Mouse (Mus musculus) kidney, embryonic 15.5 days (tissue): Measurements from ENCODE around the gene Chrnb2. TPM values are rescaled to one million over a fixed set of nuclear protein-coding genes. Genes with fewer than 3 reads are reported as not detected.

Experiments used
- ATAC-seq: fragments of 200-750 bp; cut with Nextera tagmentation; replicated peaks from 2 replicates; pipeline ENCODE4 v1.8.0; 2017; ENCODE audit warnings: moderate TSS enrichment; ENCODE audit not compliant: low FRiP score
- H3K27ac ChIP-seq: fragments of 300-500 bp; sonication (generic); 2 replicates; pipeline ENCODE4 v1.5.1; 2015; ENCODE audit warnings: mild to moderate bottlenecking, inconsistent platforms
- H3K27me3 ChIP-seq: fragments of 300-500 bp; sonication (generic); 2 replicates; pipeline ENCODE4 v1.6.1; 2015; ENCODE audit warnings: inconsistent platforms
- H3K36me3 ChIP-seq: fragments of 300-500 bp; sonication (generic); 2 replicates; pipeline ENCODE4 v1.6.1; 2015; ENCODE audit warnings: inconsistent platforms
- H3K4me1 ChIP-seq: fragments of 300-500 bp; sonication (generic); 2 replicates; pipeline ENCODE4 v1.6.1; 2015; ENCODE audit warnings: inconsistent platforms
- H3K4me2 ChIP-seq: fragments of 300-500 bp; sonication (generic); 2 replicates; pipeline ENCODE4 v1.6.1; 2015; ENCODE audit warnings: moderate library complexity, mild to moderate bottlenecking, inconsistent platforms
- H3K4me3 ChIP-seq: fragments of 300-500 bp; sonication (generic); replicated peaks from 2 replicates; pipeline ENCODE4 v1.5.1; 2015; ENCODE audit warnings: mild to moderate bottlenecking, inconsistent platforms
- H3K9ac ChIP-seq: fragments of 300-500 bp; sonication (generic); 2 replicates; pipeline ENCODE4 v1.6.1; 2015; ENCODE audit warnings: mild to moderate bottlenecking, inconsistent platforms
- H3K9me3 ChIP-seq: fragments of 300-500 bp; sonication (generic); replicated peaks from 2 replicates; pipeline ENCODE4 v1.6.1; 2016; ENCODE audit warnings: inconsistent platforms
- WGBS: fragments of 180-500 bp; shearing (Covaris S2); methylation state at CpG from one replicate; pipeline ENCODE4 v1.1.7; 2015; ENCODE audit warnings: mixed read lengths; 5-methylcytosine and 5-hydroxymethylcytosine counted together
- polyA plus RNA-seq: library from polyadenylated mRNA; unstranded; fragments of >200 nt; fragmentation: Nextera tagmentation; extraction: Ambion mirVana; gene quantifications from 2 replicates; pipeline ENCODE4 v1.2.1, GENCODE M21; 2015

Gene Chrnb2
- 0.57 and 0.75 TPM in 2 replicates for polyA plus RNA-seq

- Histone ChIP-seq H3K9ac (no peak within 1 kb of the TSS), H3K36me3 (no peaks in the 10 kb centered on the region), H3K4me3 (peak within 1 kb of the TSS; percentile 29), H3K27me3 (peaks cover 7% of the 10 kb centered on the region; the same call in 1 of the 2 replicates), H3K9me3 (no peaks in the 10 kb centered on the region), H3K4me1 (peaks cover 10% of the 10 kb centered on the region), H3K4me2 (peak within 1 kb of the TSS; percentile 60), H3K27ac (no peak within 1 kb of the TSS)
- under 1% methylated on average over 36 of the region's 36 CpGs for WGBS
- ATAC-seq, result peak; percentile 92
Measured at GRCm38 (mm10) chr3:89764119-89764724, at the start of gene Chrnb2. Chrnb2 (minus strand) TSS chr3:89764632.

GRCm38 (mm10) chr3:89814051-89814450, 49.6 kb upstream of the Chrnb2 start:
- Histone ChIP-seq H3K9ac (no peak overlapping the region), H3K4me3 (no peak overlapping the region), H3K4me2 (no peak overlapping the region), H3K27ac (no peak overlapping the region), H3K4me1 (no peaks in the 10 kb centered on the region), H3K9me3 (no peaks in the 10 kb centered on the region), H3K36me3 (no peaks in the 10 kb centered on the region), H3K27me3 (no peaks in the 10 kb centered on the region)
- WGBS, result 75% methylated on average over 7 of the region's 7 CpGs
- no peak for ATAC-seq

DNA sequence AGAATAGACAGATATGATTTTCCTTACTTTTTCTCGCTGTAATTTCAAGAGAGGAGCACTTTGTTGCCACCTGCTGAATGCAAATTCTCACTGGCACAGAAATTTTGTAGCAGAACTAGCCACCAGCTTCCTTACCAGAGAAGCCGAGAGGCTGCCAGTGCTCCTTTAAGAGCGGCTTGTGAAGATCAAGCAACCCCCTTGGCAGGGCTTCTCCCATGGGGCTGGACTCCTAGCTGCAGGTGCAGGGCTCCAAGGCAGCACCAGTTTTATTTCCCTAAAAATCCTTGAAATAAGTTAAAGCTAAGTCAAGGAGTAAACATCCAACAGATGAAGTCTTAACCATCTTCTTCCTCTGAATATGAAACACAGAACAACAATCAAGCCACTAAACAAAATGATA, 47.7 kb upstream of the Chrnb2 start:
- H3K27ac ChIP-seq, result no peak overlapping the region
- no peaks in the 10 kb centered on the region for H3K36me3 ChIP-seq
- H3K4me2 ChIP-seq, result no peak overlapping the region
- no peaks in the 10 kb centered on the region for H3K9me3 ChIP-seq
- H3K27me3 ChIP-seq, result no peaks in the 10 kb centered on the region
- no peak overlapping the region for H3K9ac ChIP-seq
- no peak for ATAC-seq
- 73% methylated on average over 3 of the region's 3 CpGs for WGBS
- H3K4me1 ChIP-seq, result no peaks in the 10 kb centered on the region
- H3K4me3 ChIP-seq, result no peak overlapping the region

DNA sequence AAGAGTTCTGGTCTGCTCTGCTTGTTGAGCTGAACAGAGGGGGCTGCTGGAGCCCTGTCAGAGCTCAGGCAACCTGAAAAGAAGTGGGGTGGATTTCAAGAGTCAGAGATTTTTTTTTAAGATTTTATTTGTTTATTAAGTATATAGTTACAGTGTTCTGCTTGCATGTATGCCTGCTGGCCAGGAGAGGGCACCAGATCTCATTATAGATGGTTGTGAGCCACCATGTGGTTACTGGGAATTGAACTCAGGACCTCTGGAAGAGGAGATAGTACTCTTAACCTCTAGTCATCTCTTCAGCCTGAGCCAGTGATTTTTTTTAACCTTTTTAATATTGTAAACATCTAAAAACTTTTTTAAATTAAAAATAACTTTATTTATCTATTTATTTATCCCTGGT, 46.4 kb upstream of the Chrnb2 start:
- H3K9ac ChIP-seq, result no peak overlapping the region

DNA sequence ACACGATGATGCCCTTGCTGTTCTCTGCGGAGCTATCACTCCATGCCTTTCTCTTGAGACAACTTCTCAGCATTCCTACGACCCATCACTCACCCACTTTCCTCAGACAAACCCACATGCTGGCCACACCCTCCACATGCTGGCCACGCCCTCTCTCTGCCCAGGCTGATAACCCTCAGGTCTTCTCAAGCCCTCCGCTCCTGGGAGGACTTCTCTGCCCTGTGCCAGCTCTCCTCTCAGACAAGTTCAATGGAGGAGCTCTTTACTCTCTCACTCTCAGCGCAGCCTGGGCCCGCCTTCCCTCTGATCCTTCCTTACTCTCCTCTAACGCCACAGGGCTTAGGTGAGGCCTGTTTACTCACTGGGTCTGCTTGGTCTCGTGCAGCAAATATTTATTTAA, 44.2 kb upstream of the Chrnb2 start:
- Histone ChIP-seq H3K36me3 (no peaks in the 10 kb centered on the region), H3K4me1 (no peaks in the 10 kb centered on the region), H3K9me3 (no peaks in the 10 kb centered on the region), H3K27ac (no peak overlapping the region), H3K27me3 (no peaks in the 10 kb centered on the region), H3K4me2 (no peak overlapping the region), H3K9ac (no peak overlapping the region), H3K4me3 (no peak overlapping the region)
- 50% methylated on average over 9 of the region's 9 CpGs for WGBS
- ATAC-seq, result no peak

More for the DNA sequence above, 46.4 kb upstream of the Chrnb2 start:
- Histone ChIP-seq H3K9me3 (no peaks in the 10 kb centered on the region), H3K27me3 (no peaks in the 10 kb centered on the region), H3K4me3 (no peak overlapping the region), H3K36me3 (no peaks in the 10 kb centered on the region), H3K4me2 (no peak overlapping the region), H3K4me1 (no peaks in the 10 kb centered on the region), H3K27ac (no peak overlapping the region)
- ATAC-seq, result no peak

DNA sequence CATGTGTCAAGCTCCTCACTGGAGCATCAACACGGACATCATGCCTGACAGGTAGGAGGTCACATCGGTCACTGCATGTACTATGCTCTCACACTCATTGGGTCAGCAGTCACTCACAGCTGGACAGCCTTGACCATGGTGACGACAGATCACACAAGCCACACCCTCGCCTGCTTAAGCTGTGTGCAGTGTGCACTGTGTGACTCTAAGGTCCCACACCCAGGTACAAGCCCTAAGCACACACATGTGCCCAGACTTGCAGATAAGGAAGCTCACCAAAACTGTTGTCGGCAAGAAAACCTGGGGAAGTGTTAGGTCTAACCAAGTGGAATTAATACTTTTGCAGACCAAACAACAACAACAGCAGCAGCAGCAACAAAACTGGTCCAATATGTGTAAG, 43.4 kb upstream of the Chrnb2 start:
- H3K27ac ChIP-seq, result no peak overlapping the region
- H3K4me3 ChIP-seq, result no peak overlapping the region
- WGBS, result 76% methylated on average over 5 of the region's 5 CpGs
- 0 out of 2 replicates have a peak, but pooled peaks have one; percentile 36 for ATAC-seq
- H3K9ac ChIP-seq, result no peak overlapping the region
- H3K4me1 ChIP-seq, result no peaks in the 10 kb centered on the region
- H3K36me3 ChIP-seq, result no peaks in the 10 kb centered on the region
- no peaks in the 10 kb centered on the region for H3K9me3 ChIP-seq
- H3K4me2 ChIP-seq, result no peak overlapping the region
- no peaks in the 10 kb centered on the region for H3K27me3 ChIP-seq

DNA sequence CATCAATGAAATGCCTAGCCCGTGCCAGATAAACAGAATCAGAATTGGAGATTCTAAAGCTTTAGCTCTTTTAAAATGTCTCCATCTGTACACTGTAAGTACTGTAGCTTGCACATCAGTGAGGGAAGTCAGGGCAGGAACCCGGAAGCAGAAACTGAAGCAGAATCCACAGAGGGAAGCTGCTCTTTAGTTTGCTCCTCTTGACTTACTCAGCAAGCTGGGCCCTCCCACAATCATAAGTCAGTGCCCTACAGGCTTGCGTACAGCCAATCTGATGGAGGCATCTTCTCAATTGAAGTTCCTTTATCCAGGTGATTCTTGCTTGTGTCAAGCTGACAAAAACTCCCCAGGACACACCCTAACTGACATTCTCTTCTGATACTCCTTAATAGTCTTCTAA, 42.7 kb upstream of the Chrnb2 start:
- Histone ChIP-seq H3K27ac (no peak overlapping the region), H3K4me1 (no peaks in the 10 kb centered on the region), H3K4me3 (no peak overlapping the region), H3K4me2 (no peak overlapping the region), H3K9ac (no peak overlapping the region), H3K27me3 (no peaks in the 10 kb centered on the region), H3K36me3 (no peaks in the 10 kb centered on the region), H3K9me3 (no peaks in the 10 kb centered on the region)
- ATAC-seq, result no peak
- 93% methylated on average over 3 of the region's 3 CpGs for WGBS

- H3K4me1 ChIP-seq, result no peaks in the 10 kb centered on the region
- no peaks in the 10 kb centered on the region for H3K27me3 ChIP-seq
- no peaks in the 10 kb centered on the region for H3K9me3 ChIP-seq
- ATAC-seq, result no peak
- H3K27ac ChIP-seq, result no peak overlapping the region
- H3K36me3 ChIP-seq, result no peaks in the 10 kb centered on the region
- no peak overlapping the region for H3K4me3 ChIP-seq
- no peak overlapping the region for H3K4me2 ChIP-seq
- whole genome bisulfite sequencing, result 86% methylated on average over 2 of the region's 2 CpGs
- no peak overlapping the region for H3K9ac ChIP-seq
Measured at GRCm38 (mm10) chr3:89806751-89807150, 42.3 kb upstream of the Chrnb2 start.

DNA sequence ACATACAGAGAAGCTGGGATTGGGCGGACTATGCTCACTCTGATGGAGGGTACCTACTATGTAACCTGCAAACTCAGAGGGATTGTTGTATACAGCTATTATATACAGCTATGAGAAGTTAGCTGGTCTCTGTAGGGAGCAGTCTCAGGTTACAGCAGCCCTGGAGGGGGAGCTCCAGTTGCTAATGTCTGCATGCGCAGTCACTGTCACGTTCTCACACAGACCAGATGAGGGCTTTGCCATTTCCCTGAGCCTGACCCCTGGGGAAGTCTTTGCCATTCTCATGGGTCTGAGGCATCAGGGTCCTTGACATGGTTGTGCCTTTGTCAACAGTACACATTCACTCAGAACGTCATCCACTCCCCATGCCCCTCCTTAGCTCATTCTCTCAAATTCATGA, 40.7 kb upstream of the Chrnb2 start:
- no peak overlapping the region for H3K4me2 ChIP-seq
- H3K4me3 ChIP-seq, result no peak overlapping the region
- no peaks in the 10 kb centered on the region for H3K9me3 ChIP-seq
- no peaks in the 10 kb centered on the region for H3K4me1 ChIP-seq
- ATAC-seq, result no peak
- H3K27ac ChIP-seq, result no peak overlapping the region
- H3K36me3 ChIP-seq, result no peaks in the 10 kb centered on the region
- WGBS, result 63% methylated on average over 4 of the region's 4 CpGs
- H3K27me3 ChIP-seq, result no peaks in the 10 kb centered on the region
- no peak overlapping the region for H3K9ac ChIP-seq

GRCm38 (mm10) chr3:89802876-89803275, 38.4 kb upstream of the Chrnb2 start:
- WGBS, result 85% methylated on average over 15 of the region's 15 CpGs
- no peak overlapping the region for H3K9ac ChIP-seq
- ATAC-seq, result no peak

GRCm38 (mm10) chr3:89801507-89801847, 37.0 kb upstream of the Chrnb2 start:
- ATAC-seq, result 0 out of 2 replicates have a peak, but pooled peaks have one; percentile 12
- peaks cover 4% of the 10 kb centered on the region for H3K4me1 ChIP-seq
- no peaks in the 10 kb centered on the region for H3K36me3 ChIP-seq
- H3K9me3 ChIP-seq, result no peaks in the 10 kb centered on the region
- H3K27me3 ChIP-seq, result no peaks in the 10 kb centered on the region
- no peak overlapping the region for H3K4me3 ChIP-seq
- H3K4me2 ChIP-seq, result no peak overlapping the region
- WGBS, result 10% methylated on average over 3 of the region's 3 CpGs
- H3K27ac ChIP-seq, result no peak overlapping the region
- no peak overlapping the region for H3K9ac ChIP-seq

More at GRCm38 (mm10) chr3:89802876-89803275, 38.4 kb upstream of the Chrnb2 start:
- Histone ChIP-seq H3K36me3 (no peaks in the 10 kb centered on the region), H3K4me2 (no peak overlapping the region), H3K27ac (no peak overlapping the region), H3K9me3 (no peaks in the 10 kb centered on the region), H3K27me3 (no peaks in the 10 kb centered on the region), H3K4me1 (peaks cover 4% of the 10 kb centered on the region), H3K4me3 (no peak overlapping the region)

GRCm38 (mm10) chr3:89800774-89801506, 36.5 kb upstream of the Chrnb2 start:
- H3K9ac ChIP-seq, result no peak overlapping the region
- no peak overlapping the region for H3K27ac ChIP-seq
- H3K36me3 ChIP-seq, result no peaks in the 10 kb centered on the region
- 72% methylated on average over 5 of the region's 5 CpGs for WGBS
- no peak for ATAC-seq
- no peak overlapping the region for H3K4me2 ChIP-seq
- H3K27me3 ChIP-seq, result no peaks in the 10 kb centered on the region
- H3K4me3 ChIP-seq, result no peak overlapping the region
- H3K9me3 ChIP-seq, result no peaks in the 10 kb centered on the region
- H3K4me1 ChIP-seq, result peaks cover 4% of the 10 kb centered on the region
